In genomic region chr6:59161801-59162478, GRCm38 (mm10) we compare ENCODE assay signal across 19 mouse cellular contexts. TPM values are rescaled to one million over a fixed set of nuclear protein-coding genes. Genes with fewer than 3 reads are reported as not detected.
DNase-seq lines count a peak whose midpoint lies in the region; ATAC-seq and TF ChIP-seq lines count a peak whose summit lies in the region.
"Had no signal": no experiment of that assay in that cellular context is flagged by ENCODE, and none has a peak within 500 bp of the region (broad histone marks: within the 10 kb centered on the region; RNA-seq: fewer than 3 reads in every experiment).

No protein-coding gene starts in this region.

- no peak overlapping the region for H3K4me2 ChIP-seq in intestine, embryonic 14.5 days (ENCODE audit: low read length)
- no peak overlapping the region for H3K4me2 ChIP-seq in intestine, embryonic 15.5 days (replicated peaks)
- H3K4me2 ChIP-seq in intestine, postnatal 0 days (replicated peaks; ENCODE audit: low read depth), result peak overlapping the region; percentile 35
- H3K4me2 ChIP-seq: embryonic facial prominence, embryonic 13.5 days; embryonic facial prominence, embryonic 15.5 days; forebrain, embryonic 12.5 days had no signal

- no peaks in the 10 kb centered on the region for H3K27me3 ChIP-seq in intestine, embryonic 14.5 days (replicated peaks; ENCODE audit: control insufficient read depth, insufficient read depth, low read length)
- H3K27me3 ChIP-seq in intestine, embryonic 15.5 days (replicated peaks), result no peaks in the 10 kb centered on the region
- H3K27me3 ChIP-seq in intestine, postnatal 0 days (replicated peaks; ENCODE audit: control insufficient read depth, insufficient read depth, low read length), result no peaks in the 10 kb centered on the region
- H3K27me3 ChIP-seq in embryonic facial prominence, embryonic 10.5 days (replicated peaks; ENCODE audit: low read depth, poor library complexity, severe bottlenecking), result no peaks in the 10 kb centered on the region
- H3K27me3 ChIP-seq: embryonic facial prominence, embryonic 13.5 days; embryonic facial prominence, embryonic 15.5 days; forebrain, embryonic 12.5 days had no signal

- H3K9ac ChIP-seq in intestine, embryonic 14.5 days (ENCODE audit: low read length), result no peak overlapping the region
- no peak overlapping the region for H3K9ac ChIP-seq in intestine, embryonic 15.5 days
- H3K9ac ChIP-seq in intestine, postnatal 0 days (ENCODE audit: low read depth, low read length), result no peak overlapping the region
- H3K9ac ChIP-seq: embryonic facial prominence, embryonic 13.5 days; embryonic facial prominence, embryonic 15.5 days; forebrain, embryonic 12.5 days had no signal

- H3K4me1 ChIP-seq in intestine, embryonic 14.5 days (replicated peaks; ENCODE audit: control insufficient read depth, insufficient read depth, low read length), result no peaks in the 10 kb centered on the region
- H3K4me1 ChIP-seq in intestine, embryonic 15.5 days (replicated peaks), result no peaks in the 10 kb centered on the region
- 0 out of 2 replicates have a peak, but pooled peaks cover 7% of the 10 kb centered on the region for H3K4me1 ChIP-seq in intestine, postnatal 0 days (replicated peaks; ENCODE audit: control insufficient read depth, insufficient read depth, low read length)
- no peaks in the 10 kb centered on the region for H3K4me1 ChIP-seq in embryonic facial prominence, embryonic 10.5 days
- H3K4me1 ChIP-seq: embryonic facial prominence, embryonic 13.5 days; embryonic facial prominence, embryonic 15.5 days; forebrain, embryonic 10.5 days; forebrain, embryonic 12.5 days had no signal

- H3K9me3 ChIP-seq in intestine, embryonic 14.5 days (ENCODE audit: control insufficient read depth, low read length), result no peaks in the 10 kb centered on the region
- no peaks in the 10 kb centered on the region for H3K9me3 ChIP-seq in intestine, embryonic 15.5 days
- H3K9me3 ChIP-seq in intestine, postnatal 0 days (ENCODE audit: control insufficient read depth), result no peaks in the 10 kb centered on the region
- H3K9me3 ChIP-seq in embryonic facial prominence, embryonic 10.5 days, result no peaks in the 10 kb centered on the region
- H3K9me3 ChIP-seq: embryonic facial prominence, embryonic 13.5 days; embryonic facial prominence, embryonic 15.5 days; forebrain, embryonic 10.5 days; forebrain, embryonic 12.5 days had no signal

- TF ChIP-seq CTCF in intestine, postnatal 0 days (IDR thresholded peaks at IDR 0.05; ENCODE audit: low read depth), result no peak

- H3K36me3 ChIP-seq in intestine, embryonic 14.5 days (ENCODE audit: control insufficient read depth, insufficient read depth, low read length), result no peaks in the 10 kb centered on the region
- H3K36me3 ChIP-seq in intestine, embryonic 15.5 days, result no peaks in the 10 kb centered on the region
- no peaks in the 10 kb centered on the region for H3K36me3 ChIP-seq in intestine, postnatal 0 days (ENCODE audit: control insufficient read depth, insufficient read depth)
- no peaks in the 10 kb centered on the region for H3K36me3 ChIP-seq in embryonic facial prominence, embryonic 10.5 days (replicated peaks)
- H3K36me3 ChIP-seq: embryonic facial prominence, embryonic 13.5 days; embryonic facial prominence, embryonic 15.5 days; forebrain, embryonic 10.5 days; forebrain, embryonic 12.5 days had no signal

- 52% methylated on average over 4 of the region's 4 CpGs for WGBS in intestine, embryonic 14.5 days
- WGBS in intestine, embryonic 15.5 days, result 49% methylated on average over 4 of the region's 4 CpGs
- WGBS in intestine, postnatal 0 days, result 35% methylated on average over 4 of the region's 4 CpGs
- 88% methylated on average over 4 of the region's 4 CpGs for WGBS in embryonic facial prominence, embryonic 10.5 days

- DNase-seq in intestine, embryonic 14.5 days (ENCODE audit: low spot score), result no peak
- no peak for DNase-seq in embryonic facial prominence, embryonic 10.5 days (ENCODE audit: low spot score)
- DNase-seq: adrenal gland, adult 2 months; adrenal gland, postnatal 10 days; adrenal gland, postnatal 25 days; cerebellum, adult 11-12 months; cerebellum, adult 2 months; cerebellum, adult 9-10 months; cerebellum, postnatal 25 days had no signal

- no peak overlapping the region for H3K27ac ChIP-seq in intestine, embryonic 14.5 days (ENCODE audit: low read depth)
- no peak overlapping the region for H3K27ac ChIP-seq in intestine, embryonic 15.5 days
- no peak overlapping the region; the same call in 1 of the 2 replicates for H3K27ac ChIP-seq in intestine, postnatal 0 days (ENCODE audit: low read depth, low read length)
- no peak overlapping the region for H3K27ac ChIP-seq in embryonic facial prominence, embryonic 10.5 days (replicated peaks)
- H3K27ac ChIP-seq: embryonic facial prominence, embryonic 13.5 days; embryonic facial prominence, embryonic 15.5 days; forebrain, embryonic 10.5 days; forebrain, embryonic 12.5 days had no signal

- peak; percentile 50; the same call in 1 of the 2 replicates for ATAC-seq in intestine, embryonic 14.5 days (replicated peaks; ENCODE audit: low FRiP score, low TSS enrichment, low read depth)
- ATAC-seq in intestine, embryonic 15.5 days, result peak; percentile 84
- peak; percentile 79 for ATAC-seq in intestine, postnatal 0 days
- no peak for ATAC-seq in inflammation-experienced regulatory T-cells, adult 6 months
- ATAC-seq: forebrain, embryonic 14.5 days; forebrain, embryonic 16.5 days had no signal

- no peak overlapping the region for H3K4me3 ChIP-seq in intestine, embryonic 14.5 days (ENCODE audit: low read depth, low read length)
- no peak overlapping the region for H3K4me3 ChIP-seq in intestine, embryonic 15.5 days (replicated peaks)
- H3K4me3 ChIP-seq in intestine, postnatal 0 days (ENCODE audit: low read depth, low read length), result no peak overlapping the region
- H3K4me3 ChIP-seq in embryonic facial prominence, embryonic 10.5 days, result no peak overlapping the region
- H3K4me3 ChIP-seq: embryonic facial prominence, embryonic 13.5 days; embryonic facial prominence, embryonic 15.5 days; erythroblast, embryonic 14.5 days; forebrain, embryonic 10.5 days; forebrain, embryonic 12.5 days had no signal

RNA-seq across cellular contexts. Expression of gene Tigd2, which starts 46.7 kb away (rescaled TPM):
- polyA plus RNA-seq in intestine, embryonic 14.5 days (2014; fragmentation: Nextera tagmentation; extraction: Ambion mirVana), result 13.0 and 13.5 TPM in 2 replicates
- polyA plus RNA-seq in intestine, embryonic 15.5 days (2015; fragmentation: Nextera tagmentation; extraction: Ambion mirVana), result 11.0 and 11.4 TPM in 2 replicates
- polyA plus RNA-seq in intestine, postnatal 0 days (2015; fragmentation: Nextera tagmentation; extraction: Ambion mirVana), result 17.2 and 19.0 TPM in 2 replicates
- polyA plus RNA-seq in inflammation-experienced regulatory T-cells, adult 6 months (2017; shearing (Covaris generic)), result 10 to 100 TPM; 17.4 to 31.5 (median 30.5) TPM
- 8.9 and 10.4 TPM in 2 replicates for polyA plus RNA-seq in embryonic facial prominence, embryonic 10.5 days (2016; fragmentation: Nextera tagmentation; extraction: Ambion mirVana)
